Mouse (Mus musculus): ENCODE data around the gene Pm20d1.
"Not testable (repeated sequence)": the region's sequence is repeated elsewhere in the genome, so short reads cannot be mapped to it uniquely, and the experiment has no call there.

Pm20d1 gene

DNA sequence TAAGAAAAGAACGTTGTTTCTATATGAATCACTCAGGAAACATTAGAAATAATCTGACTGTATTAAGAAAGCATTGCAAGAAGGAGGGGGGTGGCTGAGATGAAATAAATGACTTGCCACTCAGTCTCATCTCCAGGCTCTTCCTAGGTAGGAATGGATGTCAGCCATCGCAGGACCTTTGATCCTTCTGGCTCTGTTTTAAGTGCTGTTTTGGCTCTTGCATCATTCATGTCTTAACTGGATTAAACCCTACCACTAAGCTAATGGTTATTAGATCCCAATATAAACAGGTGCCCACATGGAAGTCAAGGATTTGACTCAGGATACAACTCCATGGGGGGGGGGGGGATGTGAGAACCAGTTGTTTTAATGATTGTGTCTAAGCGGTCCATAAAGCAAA lies 2.0 kb upstream of the Pm20d1 start:
- no peak for DNase-seq (ENCODE audit: low spot score in 2 of 2)

GRCm38 (mm10) chr1:131800001-131800400 lies 2.8 kb downstream of the Pm20d1 start:
- DNase-seq (ENCODE audit: low spot score in 2 of 2), result no peak

- DNase-seq (ENCODE audit: low spot score in 2 of 2), result no peak
These were observed 3.9 kb downstream of the Pm20d1 start for GRCm38 (mm10) chr1:131801071-131801470.

GRCm38 (mm10) chr1:131802652-131803051 lies 5.5 kb downstream of the Pm20d1 start:
- DNase-seq (ENCODE audit: low spot score in 2 of 2), result no peak

GRCm38 (mm10) chr1:131804166-131804565 lies 7.0 kb downstream of the Pm20d1 start:
- no peak for DNase-seq (ENCODE audit: low spot score in 2 of 2)

DNA sequence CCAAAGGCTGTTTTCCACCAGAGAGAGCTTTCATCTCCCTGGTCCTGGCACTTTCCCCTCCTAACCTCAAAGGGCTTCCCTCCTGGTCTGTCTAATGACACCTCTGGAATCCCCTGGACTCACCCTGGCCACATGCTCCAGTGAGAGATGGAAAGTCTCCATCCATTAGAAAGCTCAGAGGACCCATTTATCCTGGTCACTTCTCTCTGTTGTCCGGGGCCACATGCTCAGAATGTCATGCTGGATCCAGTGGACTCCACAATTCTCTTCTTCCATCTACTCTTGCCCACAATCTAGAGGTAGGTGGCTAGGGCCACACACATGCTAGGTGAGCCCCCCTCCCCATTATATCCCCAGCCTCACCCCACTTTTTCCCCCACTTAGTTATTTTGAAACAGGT lies 11.8 kb downstream of the Pm20d1 start:
- DNase-seq (ENCODE audit: low spot score in 2 of 2), result no peak

DNA sequence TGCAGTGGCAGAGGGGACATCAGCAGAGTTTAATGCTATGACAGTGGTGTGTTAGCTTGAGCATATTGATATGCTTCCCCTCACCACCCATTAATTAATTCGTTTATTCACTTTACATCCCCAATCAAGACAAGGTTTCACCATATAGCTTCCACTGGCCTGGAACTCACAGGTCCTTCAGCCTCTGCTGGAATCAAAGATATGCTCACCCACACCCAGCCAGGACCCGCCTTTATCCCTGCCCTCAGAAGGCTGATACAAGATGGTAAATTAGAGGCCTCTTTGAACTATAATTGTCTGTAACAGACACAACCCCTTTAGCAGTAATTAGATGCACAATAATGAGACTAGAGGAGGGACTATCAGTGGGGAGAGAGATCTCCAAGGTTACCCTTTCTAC lies 12.5 kb downstream of the Pm20d1 start:
- DNase-seq (ENCODE audit: low spot score in 2 of 2), result no peak

GRCm38 (mm10) chr1:131811393-131811792 lies 14.2 kb downstream of the Pm20d1 start:
- no peak for DNase-seq (ENCODE audit: low spot score in 2 of 2)

DNA sequence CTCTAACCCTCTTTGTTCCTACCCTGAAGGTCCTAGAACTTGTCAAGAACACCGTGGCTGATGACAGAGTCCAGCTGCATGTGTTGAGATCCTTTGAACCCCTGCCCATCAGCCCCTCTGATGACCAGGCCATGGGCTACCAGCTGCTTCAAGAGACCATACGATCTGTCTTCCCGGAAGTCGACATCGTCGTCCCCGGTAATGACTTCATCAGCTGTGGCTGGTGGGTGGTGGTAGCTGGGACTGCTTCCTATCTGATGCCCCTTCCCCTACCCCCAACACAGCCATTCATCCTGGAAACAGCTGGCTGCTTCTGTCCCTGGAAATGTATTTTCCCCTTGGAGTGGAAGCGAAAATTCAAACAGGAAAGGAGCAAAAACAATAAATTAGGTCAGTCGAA lies 14.8 kb downstream of the Pm20d1 start:
- DNase-seq (ENCODE audit: low spot score in 2 of 2), result no peak

- no peak for DNase-seq (ENCODE audit: low spot score in 2 of 2)
These were observed 15.6 kb downstream of the Pm20d1 start for GRCm38 (mm10) chr1:131812631-131813295.

- no peak for DNase-seq (ENCODE audit: low spot score in 2 of 2)
These were observed 16.6 kb downstream of the Pm20d1 start for GRCm38 (mm10) chr1:131813731-131814130.

- no peak for DNase-seq (ENCODE audit: low spot score in 2 of 2)
These were observed 17.0 kb downstream of the Pm20d1 start for GRCm38 (mm10) chr1:131814191-131814590.

- no peak for DNase-seq (ENCODE audit: low spot score in 2 of 2)
These were observed 19.7 kb downstream of the Pm20d1 start for GRCm38 (mm10) chr1:131816886-131817285.

DNA sequence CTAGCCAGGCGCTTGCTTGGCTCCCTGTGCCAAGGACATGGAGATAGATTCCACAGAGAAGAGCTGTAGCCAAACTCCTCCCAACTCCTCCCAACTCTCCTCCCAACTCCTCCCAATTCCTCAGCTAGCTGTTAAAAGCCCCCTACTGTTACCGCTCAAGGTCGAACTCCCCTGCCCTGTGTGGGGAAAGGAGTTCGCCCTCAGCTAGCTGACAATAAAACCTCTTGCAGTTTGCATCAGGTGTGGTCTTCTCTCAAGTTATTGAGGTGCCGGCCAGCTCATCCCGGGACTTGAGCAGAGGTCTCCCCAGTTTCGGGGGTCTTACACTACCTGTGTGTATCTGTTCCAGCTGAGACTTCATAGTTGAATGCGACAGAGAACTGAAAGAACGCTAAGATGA lies 23.2 kb downstream of the Pm20d1 start:
- not testable (repeated sequence) for DNase-seq (ENCODE audit: low spot score in 2 of 2)

GRCm38 (mm10) chr1:131820887-131821328 lies 23.7 kb downstream of the Pm20d1 start:
- no peak for DNase-seq (ENCODE audit: low spot score in 2 of 2)

DNA sequence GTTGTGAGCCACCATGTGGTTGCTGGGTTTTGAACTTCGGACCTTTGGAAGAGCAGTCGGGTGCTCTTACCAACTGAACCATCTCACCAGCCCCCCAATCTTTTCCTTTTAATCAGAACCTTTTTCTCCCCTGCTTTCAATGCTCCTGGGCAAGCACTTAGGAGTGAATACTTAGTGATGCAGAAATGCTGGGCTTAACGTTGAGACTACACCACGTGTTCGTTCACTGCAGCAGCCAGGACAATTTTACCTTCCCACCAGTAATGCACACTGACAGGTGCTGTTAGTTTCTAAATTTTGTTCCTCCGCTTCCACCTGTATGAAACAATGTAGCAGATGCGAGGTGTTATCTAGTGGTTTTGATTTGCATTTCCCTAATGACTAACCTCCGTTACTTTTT lies 25.1 kb downstream of the Pm20d1 start:
- no peak for DNase-seq (ENCODE audit: low spot score in 2 of 2)

- DNase-seq (ENCODE audit: low spot score in 2 of 2), result no peak
These were observed 25.8 kb downstream of the Pm20d1 start for GRCm38 (mm10) chr1:131822856-131823492.

GRCm38 (mm10) chr1:131823563-131823962 lies 26.4 kb downstream of the Pm20d1 start:
- no peak for DNase-seq (ENCODE audit: low spot score in 2 of 2)

DNA sequence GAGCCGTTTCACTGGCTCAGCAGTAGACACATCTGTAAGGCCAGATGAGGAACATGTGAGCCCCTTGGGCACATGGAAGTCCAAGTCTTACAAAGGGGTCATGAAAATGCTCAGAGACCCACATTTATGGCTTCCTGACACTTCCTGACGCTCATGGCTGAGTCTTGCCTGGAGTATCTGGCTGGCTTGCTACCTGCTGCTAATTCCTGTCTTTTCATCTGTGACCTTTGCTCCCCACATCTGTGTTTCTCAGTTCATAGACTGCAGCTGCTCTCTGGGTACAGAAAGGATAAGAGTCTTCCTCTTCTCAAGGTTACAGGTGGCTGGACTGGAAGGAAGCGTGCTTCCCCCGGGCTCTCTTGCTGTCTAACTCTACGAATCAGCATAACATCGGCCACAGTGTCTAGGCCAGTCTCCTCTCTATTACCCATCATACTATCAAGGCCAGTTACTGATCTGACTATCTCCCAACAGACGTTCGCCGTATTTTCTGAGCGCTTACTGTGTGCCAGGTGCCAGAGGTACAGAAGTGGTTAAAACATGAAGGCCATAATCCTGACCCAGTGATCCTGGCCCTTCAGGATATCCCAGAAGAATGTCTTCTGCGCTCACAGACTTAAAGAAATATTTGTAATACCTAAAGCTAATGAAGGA lies 27.5 kb downstream of the Pm20d1 start:
- no peak for DNase-seq (ENCODE audit: low spot score in 2 of 2)

DNA sequence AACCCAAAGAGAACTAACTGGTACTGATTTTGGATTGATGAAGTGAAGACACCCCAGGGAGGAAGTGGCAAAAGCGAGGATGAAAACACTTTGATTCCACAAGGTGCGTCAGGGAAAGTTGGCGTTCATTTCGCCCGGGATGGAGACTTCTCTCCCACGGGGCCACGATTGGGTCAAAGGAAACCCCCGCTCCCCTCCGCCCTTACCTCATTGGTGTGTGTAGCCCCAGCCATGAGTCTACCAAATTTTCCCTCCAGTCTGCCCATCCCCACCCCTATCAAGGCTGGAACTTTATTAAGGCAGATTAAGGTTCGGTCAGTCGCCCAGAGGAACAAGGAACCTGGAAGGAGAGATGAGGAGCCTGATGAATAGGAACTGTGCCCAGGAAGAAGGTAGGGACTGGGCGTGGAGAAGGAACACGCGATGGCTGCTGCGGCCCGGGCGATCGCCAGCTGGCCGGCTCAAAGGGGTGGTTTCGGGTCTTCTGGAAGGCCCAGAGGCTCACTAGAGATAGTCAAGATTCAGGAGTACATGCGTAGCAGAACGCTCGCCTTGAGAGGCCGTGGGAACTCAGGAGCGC lies 30.1 kb downstream of the Pm20d1 start, which contains the start of gene Slc41a1:
Gene Slc41a1 (plus strand): TSS at position 287 of the 580 bp plus-strand sequence.
- peak in 1 of 2 experiments; percentile 24 for DNase-seq (ENCODE audit: low spot score in 2 of 2)

DNA sequence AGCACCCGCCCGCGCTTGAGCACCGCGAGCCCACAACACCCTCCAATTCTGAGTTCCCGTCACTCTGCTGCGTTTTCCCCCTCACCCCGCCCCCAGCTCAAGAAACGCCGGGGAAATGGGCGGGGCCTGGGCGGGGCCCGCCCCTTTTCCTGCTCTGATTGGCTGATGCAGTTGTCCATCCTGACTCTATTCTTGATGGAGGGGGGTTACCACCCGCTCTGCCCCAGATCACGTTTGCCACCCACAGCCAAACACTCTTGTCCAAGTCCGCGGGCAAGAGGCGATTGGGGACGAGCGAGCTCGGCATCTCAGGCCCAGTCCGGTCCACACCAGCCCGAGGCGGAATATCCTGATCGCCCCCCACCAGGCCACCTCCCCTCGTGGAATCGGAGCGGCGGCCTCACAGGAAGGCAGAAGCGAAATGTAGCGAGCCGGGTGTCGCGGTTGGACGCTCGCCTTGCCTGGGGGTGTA lies 30.6 kb downstream of the Pm20d1 start:
- DNase-seq (ENCODE audit: low spot score in 2 of 2), result peak; percentile 94 to 95

Measured in natural killer cell, adult 2 months (primary cell).